ENCODE assay signal across 8 mouse cellular contexts in genomic region chr16:91727433-91727832, GRCm38 (mm10). TPM values are rescaled to one million over a fixed set of nuclear protein-coding genes. Genes with fewer than 3 reads are reported as not detected.
A peak's percentile ranks its signal among the peaks of the same experiment; 100 is the strongest.
DNase-seq lines count a peak whose midpoint lies in the region; ATAC-seq and TF ChIP-seq lines count a peak whose summit lies in the region.

No protein-coding gene starts in this region.

- no peak for DNase-seq in gastrocnemius, adult 2 months
- no peak for DNase-seq in gastrocnemius, postnatal 4 days (ENCODE audit: low spot score in 2 of 2)
- DNase-seq in MN1 (ENCODE audit: low spot score), result peak; percentile 71
- peak; percentile 36 for DNase-seq in lung, postnatal 10 days
- DNase-seq in stomach, postnatal 0 days (ENCODE audit: low spot score), result no peak
- no peak for DNase-seq in cerebellum, postnatal 4 days (ENCODE audit: low spot score in 2 of 2)
- DNase-seq in thymus, postnatal 4 days, result no peak

- H3K4me2 ChIP-seq in hindbrain, embryonic 12.5 days (replicated peaks), result peak overlapping the region; percentile 55
- H3K4me2 ChIP-seq in stomach, postnatal 0 days (replicated peaks; ENCODE audit: low read depth), result peak overlapping the region; percentile 60

- intact Hi-C loops in gastrocnemius, adult 2 months (cut with DNase I), result loop anchor here (5.0 kb wide), 2 partner anchors 80 to 155 kb away; partner anchors contain the start of genes Gart and Son

- H3K27ac ChIP-seq in gastrocnemius, adult 2 months, result peak overlapping the region; percentile 93
- H3K27ac ChIP-seq in hindbrain, embryonic 12.5 days, result no peak overlapping the region
- no peak overlapping the region for H3K27ac ChIP-seq in stomach, postnatal 0 days (replicated peaks)

- ATAC-seq in hindbrain, embryonic 12.5 days (ENCODE audit: low FRiP score), result no peak
- no peak for ATAC-seq in stomach, postnatal 0 days (ENCODE audit: low FRiP score, low TSS enrichment)

- no peaks in the 10 kb centered on the region for H3K27me3 ChIP-seq in hindbrain, embryonic 12.5 days
- H3K27me3 ChIP-seq in stomach, postnatal 0 days (ENCODE audit: control insufficient read depth, insufficient read depth, low read length), result no peaks in the 10 kb centered on the region

- H3K36me3 ChIP-seq in hindbrain, embryonic 12.5 days, result peaks cover 10% of the 10 kb centered on the region; the same call in 1 of the 2 replicates
- no peaks in the 10 kb centered on the region for H3K36me3 ChIP-seq in stomach, postnatal 0 days (ENCODE audit: control insufficient read depth, insufficient read depth, low read length)

- 90% methylated on average over 15 of the region's 15 CpGs for WGBS in hindbrain, embryonic 12.5 days
- 79% methylated on average over 15 of the region's 15 CpGs for WGBS in stomach, postnatal 0 days

- no peaks in the 10 kb centered on the region for H3K9me3 ChIP-seq in hindbrain, embryonic 12.5 days (replicated peaks)
- no peaks in the 10 kb centered on the region for H3K9me3 ChIP-seq in stomach, postnatal 0 days (ENCODE audit: control insufficient read depth, low read length)

- H3K4me1 ChIP-seq in hindbrain, embryonic 12.5 days, result peaks cover 28% of the 10 kb centered on the region
- 0 out of 2 replicates have a peak, but pooled peaks cover 3% of the 10 kb centered on the region for H3K4me1 ChIP-seq in stomach, postnatal 0 days (replicated peaks; ENCODE audit: control insufficient read depth, insufficient read depth)

- TF ChIP-seq EP300 in stomach, postnatal 0 days (optimal IDR thresholded peaks at IDR 0.05), result no peak

- no peak for TF ChIP-seq CTCF in gastrocnemius, adult 2 months (IDR thresholded peaks at IDR 0.05)
- TF ChIP-seq CTCF in stomach, postnatal 0 days (IDR thresholded peaks at IDR 0.05; ENCODE audit: low read depth), result no peak

- H3K9ac ChIP-seq in hindbrain, embryonic 12.5 days, result no peak overlapping the region
- peak overlapping the region; percentile 62; the same call in 1 of the 2 replicates for H3K9ac ChIP-seq in stomach, postnatal 0 days (ENCODE audit: low read length)

- H3K4me3 ChIP-seq in gastrocnemius, adult 2 months, result peak overlapping the region; percentile 82
- H3K4me3 ChIP-seq in hindbrain, embryonic 12.5 days, result peak overlapping the region; percentile 96
- peak overlapping the region; percentile 83; the same call in 1 of the 2 replicates for H3K4me3 ChIP-seq in stomach, postnatal 0 days (ENCODE audit: low read depth, low read length)

RNA-seq across cellular contexts. Expression of gene Cryzl1, which starts 1.3 kb away (rescaled TPM):
- total RNA-seq in gastrocnemius, adult 2 months (2021), result 10 to 100 TPM; 17.7 to 18.1 TPM
- total RNA-seq in gastrocnemius, postnatal 4 days (2021), result 10 to 100 TPM; 26.6 to 27.2 TPM
- 81.1 and 83.4 TPM in 2 replicates for polyA plus RNA-seq in hindbrain, embryonic 12.5 days (2016; fragmentation: Nextera tagmentation; extraction: Ambion mirVana)
- 45.2 and 45.3 TPM in 2 replicates for polyA plus RNA-seq in stomach, postnatal 0 days (2015; fragmentation: Nextera tagmentation; extraction: Ambion mirVana)

RNA-seq across cellular contexts. Expression of gene Itsn1, which starts 1.6 kb away (rescaled TPM):
- total RNA-seq in gastrocnemius, adult 2 months (2021), result 10 to 100 TPM; 60.2 to 66.1 TPM
- total RNA-seq in gastrocnemius, postnatal 4 days (2021), result 10 to 100 TPM; 80.4 to 82.9 TPM
- polyA plus RNA-seq in hindbrain, embryonic 12.5 days (2016; fragmentation: Nextera tagmentation; extraction: Ambion mirVana), result 79.2 and 83.0 TPM in 2 replicates
- 7.8 and 8.7 TPM in 2 replicates for polyA plus RNA-seq in stomach, postnatal 0 days (2015; fragmentation: Nextera tagmentation; extraction: Ambion mirVana)

RNA-seq across cellular contexts. Expression of gene Donson, which starts 38.9 kb away (rescaled TPM):
- 1 to 10 TPM in 1 of 2 experiments, under 1 TPM in 1; 0.92 to 1.6 TPM for total RNA-seq in gastrocnemius, adult 2 months (2021)
- total RNA-seq in gastrocnemius, postnatal 4 days (2021), result 1 to 10 TPM; 6.9 to 9.6 TPM
- 28.9 and 31.0 TPM in 2 replicates for polyA plus RNA-seq in hindbrain, embryonic 12.5 days (2016; fragmentation: Nextera tagmentation; extraction: Ambion mirVana)
- polyA plus RNA-seq in stomach, postnatal 0 days (2015; fragmentation: Nextera tagmentation; extraction: Ambion mirVana), result 5.4 TPM in 2 replicates

Comparison
In these comparisons a context has a peak if more than half of its experiments do, and no peak if none do; other contexts are left out.
1. DNase-seq: peak in MN1 (single experiment) and lung, postnatal 10 days (single experiment); none in gastrocnemius, adult 2 months (single experiment), gastrocnemius, postnatal 4 days (0 of 2), stomach, postnatal 0 days (single experiment), cerebellum, postnatal 4 days (0 of 2) and thymus, postnatal 4 days (single experiment).
2. Peak in every context shown above with its lines, with median percentiles within 50 percentile points of each other: H3K4me3 ChIP-seq.